Mouse (Mus musculus): ENCODE data around the gene Dnm3.

DNA sequence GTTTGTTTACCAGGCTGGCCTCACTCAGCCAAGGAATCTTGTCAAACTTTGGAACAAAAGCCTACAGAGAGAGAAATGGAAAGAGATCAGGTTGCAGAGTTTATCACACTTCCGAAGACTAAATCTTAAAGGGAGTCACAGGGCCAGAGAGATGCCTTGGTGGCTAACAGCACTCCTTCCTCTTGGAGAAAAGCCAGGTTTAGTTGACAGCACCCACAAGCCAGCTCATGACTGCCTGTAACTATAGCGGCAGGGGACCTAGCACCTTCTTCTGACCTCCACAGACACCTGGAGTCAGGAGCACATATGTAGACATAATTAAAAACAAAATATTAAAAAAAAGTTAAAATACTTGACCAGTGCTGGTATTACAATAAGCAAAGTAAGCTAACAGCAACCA, 509.9 kb downstream of the Dnm3 start:
- TF ChIP-seq CTCF (IDR thresholded peaks at IDR 0.05; ENCODE audit: control insufficient read depth, insufficient read depth, low read length) (no peak), POLR2A (IDR thresholded peaks at IDR 0.05; ENCODE audit: borderline replicate concordance, control insufficient read depth, low read depth, low read length) (no peak)
